Mouse (Mus musculus) hindbrain, embryonic 15.5 days (tissue): ENCODE measurements at regions not wholly inside any gene's neighbourhood (a gene's known extent, or its start where the extent isn't known, plus 50 kb on each side); places are given as distances from the start of the nearest gene placed in this dataset.

Source experiments
- ATAC-seq: fragments of 200-750 bp; cut with Nextera tagmentation; 2 replicates; pipeline ENCODE4 v1.8.0; 2017; ENCODE audit warnings: low read depth, moderate number of reproducible peaks, moderate TSS enrichment; ENCODE audit not compliant: low FRiP score
- H3K27ac ChIP-seq: fragments of 300-500 bp; sonication (generic); replicated peaks from 2 replicates; pipeline ENCODE4 v1.5.1; 2015; ENCODE audit warnings: mild to moderate bottlenecking, inconsistent platforms
- H3K27me3 ChIP-seq: fragments of 300-500 bp; sonication (generic); 2 replicates; pipeline ENCODE4 v1.6.1; 2015; ENCODE audit warnings: control low read depth, inconsistent platforms
- H3K36me3 ChIP-seq: fragments of 300-500 bp; sonication (generic); 2 replicates; pipeline ENCODE4 v1.6.1; 2015; ENCODE audit warnings: control low read depth, inconsistent platforms
- H3K4me1 ChIP-seq: fragments of 300-500 bp; sonication (generic); replicated peaks from 2 replicates; pipeline ENCODE4 v1.6.1; 2015; ENCODE audit warnings: control low read depth, inconsistent platforms
- H3K4me2 ChIP-seq: fragments of 300-500 bp; sonication (generic); 2 replicates; pipeline ENCODE4 v1.6.1; 2015; ENCODE audit warnings: moderate library complexity, mild to moderate bottlenecking, inconsistent platforms
- H3K4me3 ChIP-seq: fragments of 300-500 bp; sonication (generic); 2 replicates; pipeline ENCODE4 v1.5.1; 2015; ENCODE audit warnings: mild to moderate bottlenecking, inconsistent platforms
- H3K9ac ChIP-seq: fragments of 300-500 bp; sonication (generic); 2 replicates; pipeline ENCODE4 v1.6.1; 2015; ENCODE audit warnings: inconsistent platforms
- H3K9me3 ChIP-seq: fragments of 300-500 bp; sonication (generic); 2 replicates; pipeline ENCODE4 v1.6.1; 2016; ENCODE audit warnings: control low read depth, inconsistent platforms
- WGBS: fragments of 180-500 bp; shearing (Covaris S2); methylation state at CpG from one replicate; pipeline ENCODE4 v1.1.7; 2015; 5-methylcytosine and 5-hydroxymethylcytosine counted together

DNA sequence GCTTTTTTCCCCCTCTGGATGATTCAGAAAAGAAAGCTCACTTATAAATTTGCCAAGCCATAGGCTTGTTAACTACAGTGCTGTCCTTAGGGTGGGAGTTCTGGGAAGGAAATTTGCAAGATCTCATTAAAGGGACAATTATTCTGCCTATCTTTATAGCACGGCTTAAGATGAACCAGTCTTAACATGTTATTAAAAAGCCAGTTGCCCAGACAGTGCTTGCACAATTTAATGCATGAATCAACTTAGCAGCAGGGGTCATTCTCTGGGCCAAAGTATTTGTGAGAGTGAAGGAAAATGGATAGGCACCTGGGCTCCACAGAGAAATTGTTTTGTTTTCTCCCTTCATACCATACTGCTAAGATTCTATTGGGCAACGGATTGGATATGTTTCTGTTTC is 733.0 kb upstream of the Edil3 start:
- Histone ChIP-seq H3K27me3 (no peaks in the 10 kb centered on the region), H3K4me1 (no peaks in the 10 kb centered on the region), H3K9me3 (no peaks in the 10 kb centered on the region), H3K27ac (no peak overlapping the region), H3K4me3 (no peak overlapping the region), H3K9ac (no peak overlapping the region), H3K4me2 (no peak overlapping the region), H3K36me3 (no peaks in the 10 kb centered on the region)
- 29% methylated on average over 2 of the region's 2 CpGs for WGBS
- peak; percentile 42; the same call in 1 of the 2 replicates for ATAC-seq
